Mouse (Mus musculus): ENCODE measurements at regions not wholly inside any gene's neighbourhood (a gene's known extent, or its start where the extent isn't known, plus 50 kb on each side); places are given as distances from the start of the nearest gene placed in this dataset.

- Histone ChIP-seq H3K27ac (replicated peaks) (no peak overlapping the region), H3K27me3 (replicated peaks; ENCODE audit: low read depth, poor library complexity, severe bottlenecking) (peaks cover 15% of the 10 kb centered on the region; the same call in 1 of the 2 replicates), H3K4me3 (no peak overlapping the region), H3K4me1 (peaks cover 13% of the 10 kb centered on the region), H3K9me3 (no peaks in the 10 kb centered on the region), H3K36me3 (replicated peaks) (no peaks in the 10 kb centered on the region)
- 92% methylated on average over 1 of the region's 1 CpGs for WGBS
- DNase-seq (ENCODE audit: low spot score) = no peak
These were observed 64.6 kb upstream of the Mgmt start for GRCm38 (mm10) chr7:136829621-136830313.

GRCm38 (mm10) chr7:136832419-136832818, 62.0 kb upstream of the Mgmt start:
- H3K4me1 ChIP-seq = peaks cover 5% of the 10 kb centered on the region; the same call in 1 of the 2 replicates
- no peak overlapping the region for H3K4me3 ChIP-seq
- 74% methylated on average over 7 of the region's 7 CpGs for WGBS
- DNase-seq (ENCODE audit: low spot score) = no peak
- no peaks in the 10 kb centered on the region for H3K9me3 ChIP-seq
- no peaks in the 10 kb centered on the region for H3K36me3 ChIP-seq (replicated peaks)
- no peak overlapping the region for H3K27ac ChIP-seq (replicated peaks)
- peaks cover 10% of the 10 kb centered on the region; the same call in 1 of the 2 replicates for H3K27me3 ChIP-seq (replicated peaks; ENCODE audit: low read depth, poor library complexity, severe bottlenecking)

- Histone ChIP-seq H3K9me3 (no peaks in the 10 kb centered on the region), H3K27ac (replicated peaks) (no peak overlapping the region), H3K27me3 (replicated peaks; ENCODE audit: low read depth, poor library complexity, severe bottlenecking) (peaks cover 15% of the 10 kb centered on the region; the same call in 1 of the 2 replicates), H3K4me3 (no peak overlapping the region), H3K36me3 (replicated peaks) (no peaks in the 10 kb centered on the region), H3K4me1 (peaks cover 26% of the 10 kb centered on the region)
- WGBS = 87% methylated on average over 5 of the region's 5 CpGs
- no peak for DNase-seq (ENCODE audit: low spot score)
These were observed 55.4 kb upstream of the Mgmt start for GRCm38 (mm10) chr7:136838971-136839370.

- no peak overlapping the region for H3K27ac ChIP-seq (replicated peaks)
- no peaks in the 10 kb centered on the region for H3K36me3 ChIP-seq (replicated peaks)
- DNase-seq (ENCODE audit: low spot score) = no peak
- WGBS = 71% methylated on average over 7 of the region's 7 CpGs
- H3K9me3 ChIP-seq = no peaks in the 10 kb centered on the region
- no peak overlapping the region for H3K4me3 ChIP-seq
- peaks cover 13% of the 10 kb centered on the region; the same call in 1 of the 2 replicates for H3K27me3 ChIP-seq (replicated peaks; ENCODE audit: low read depth, poor library complexity, severe bottlenecking)
- peaks cover 36% of the 10 kb centered on the region for H3K4me1 ChIP-seq
These were observed 54.2 kb upstream of the Mgmt start for GRCm38 (mm10) chr7:136840224-136840623.

GRCm38 (mm10) chr7:136842751-136843150, 51.7 kb upstream of the Mgmt start:
- 75% methylated on average over 7 of the region's 7 CpGs for WGBS

GRCm38 (mm10) chr7:136844282-136844681, 50.1 kb upstream of the Mgmt start:
- Histone ChIP-seq H3K27ac (replicated peaks) (no peak overlapping the region), H3K4me3 (no peak overlapping the region), H3K4me1 (peaks cover 54% of the 10 kb centered on the region), H3K36me3 (replicated peaks) (no peaks in the 10 kb centered on the region), H3K27me3 (replicated peaks; ENCODE audit: low read depth, poor library complexity, severe bottlenecking) (peaks cover 23% of the 10 kb centered on the region; the same call in 1 of the 2 replicates), H3K9me3 (no peaks in the 10 kb centered on the region)
- 40% methylated on average over 5 of the region's 5 CpGs for WGBS
- DNase-seq (ENCODE audit: low spot score) = no peak

More at GRCm38 (mm10) chr7:136842751-136843150, 51.7 kb upstream of the Mgmt start:
- Histone ChIP-seq H3K4me1 (peaks cover 51% of the 10 kb centered on the region), H3K27me3 (replicated peaks; ENCODE audit: low read depth, poor library complexity, severe bottlenecking) (peaks cover 18% of the 10 kb centered on the region; the same call in 1 of the 2 replicates), H3K36me3 (replicated peaks) (no peaks in the 10 kb centered on the region), H3K4me3 (no peak overlapping the region), H3K9me3 (no peaks in the 10 kb centered on the region), H3K27ac (replicated peaks) (peak overlapping the region; percentile 40; the same call in 1 of the 2 replicates)
- DNase-seq (ENCODE audit: low spot score) = no peak
